In the genomic region with DNA sequence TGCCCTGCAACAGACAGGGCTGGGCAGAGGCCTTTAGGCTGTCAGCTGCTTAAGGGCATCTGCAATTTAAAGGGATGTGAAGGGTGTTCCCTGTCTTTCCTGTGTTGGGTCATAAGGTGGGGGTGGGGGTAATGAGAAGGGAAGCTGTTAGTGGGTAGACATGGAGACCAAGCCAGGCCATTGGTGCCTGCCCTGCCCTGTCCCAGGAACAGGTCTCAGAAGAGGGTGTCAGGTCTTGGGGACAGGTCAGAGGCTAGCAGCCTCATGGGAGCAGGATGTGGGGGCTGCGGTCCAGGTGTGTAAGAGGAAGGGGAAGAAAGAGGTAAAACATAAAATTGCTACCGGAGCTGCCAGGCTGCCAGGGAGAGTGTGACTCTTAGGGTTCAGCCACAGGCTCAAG, we compare ENCODE assay signal across 12 mouse cellular contexts. TPM values are rescaled to one million over a fixed set of nuclear protein-coding genes. Genes with fewer than 3 reads are reported as not detected.
DNase-seq lines count a peak whose midpoint lies in the region; ATAC-seq and TF ChIP-seq lines count a peak whose summit lies in the region.
"Had no signal": no experiment of that assay in that cellular context is flagged by ENCODE, and none has a peak within 500 bp of the region (broad histone marks: within the 10 kb centered on the region; RNA-seq: fewer than 3 reads in every experiment).

No protein-coding gene starts in this region.

- peak overlapping the region; percentile 62 for H3K9ac ChIP-seq in CH12.LX (ENCODE audit: insufficient read depth, low read depth)
- peak overlapping the region; percentile 30; the same call in 1 of the 2 replicates for H3K9ac ChIP-seq in heart, postnatal 0 days (replicated peaks; ENCODE audit: low read depth, low read length)
- H3K9ac ChIP-seq: neural tube, embryonic 12.5 days had no signal

- H3K4me2 ChIP-seq in CH12.LX (ENCODE audit: insufficient read depth, low read depth, poor library complexity, severe bottlenecking) = peak overlapping the region; percentile 80
- peak overlapping the region; percentile 37; the same call in 1 of the 2 replicates for H3K4me2 ChIP-seq in heart, postnatal 0 days (ENCODE audit: low read depth, low read length)
- H3K4me2 ChIP-seq in myocyte (ENCODE audit: low read depth) = peak overlapping the region; percentile 80
- H3K4me2 ChIP-seq: neural tube, embryonic 12.5 days had no signal

- dilution Hi-C loops in CH12.LX (cut with MboI; ENCODE audit: extremely low pct_ligation_motif_present, extremely low pct_unique_long_range_greater_than_20kb, low sequenced_read_pairs) = no loop called here

- no peaks in the 10 kb centered on the region for H3K27me3 ChIP-seq in heart, embryonic 10.5 days (ENCODE audit: insufficient read depth, poor library complexity, severe bottlenecking)
- H3K27me3 ChIP-seq in CH12.LX (replicated peaks) (no peaks in the 10 kb centered on the region), myocyte (ENCODE audit: control insufficient read depth, insufficient read depth, insufficient read length) (no peaks in the 10 kb centered on the region)
- no peaks in the 10 kb centered on the region for H3K27me3 ChIP-seq in heart, postnatal 0 days (ENCODE audit: control insufficient read depth, insufficient read depth, low read length)
- H3K27me3 ChIP-seq: neural tube, embryonic 12.5 days had no signal

- in situ Hi-C loops in CH12.LX (cut with MboI; ENCODE audit: low pct_ligation_motif_present, low pct_unique_long_range_greater_than_20kb, low sequenced_read_pairs) = loop anchor here (25.0 kb wide), 1 partner anchor 551 kb away; a partner anchor contains a TSS

- 86% methylated on average over 2 of the region's 2 CpGs for WGBS in heart, embryonic 10.5 days
- WGBS in heart, postnatal 0 days = 86% methylated on average over 2 of the region's 2 CpGs

- DNase-seq in heart, embryonic 10.5 days (ENCODE audit: low spot score) = no peak
- DNase-seq in heart, adult 18-20 months = no peak
- peak; percentile 10 for DNase-seq in CH12.LX (ENCODE audit: extremely low read depth)
- DNase-seq in heart, postnatal 0 days (ENCODE audit: low spot score) = no peak
- DNase-seq in left cerebral cortex, postnatal 36 days (ENCODE audit: low spot score in 2 of 2) = no peak
- DNase-seq in right cerebral cortex, postnatal 25 days = no peak
- DNase-seq in embryo, embryonic 10 days (ENCODE audit: low spot score) = no peak
- DNase-seq: adrenal gland, adult 2 months; kidney, adult 2 months had no signal

- peaks cover 50% of the 10 kb centered on the region for H3K79me2 ChIP-seq in CH12.LX (replicated peaks; ENCODE audit: control insufficient read depth, extremely low read depth, insufficient read depth, poor library complexity, severe bottlenecking)
- H3K79me2 ChIP-seq in myocyte (ENCODE audit: control insufficient read depth, insufficient read depth) = no peaks in the 10 kb centered on the region

- no peaks in the 10 kb centered on the region for H3K9me3 ChIP-seq in heart, embryonic 10.5 days
- H3K9me3 ChIP-seq in CH12.LX (replicated peaks; ENCODE audit: low read length) = no peaks in the 10 kb centered on the region
- no peaks in the 10 kb centered on the region for H3K9me3 ChIP-seq in heart, postnatal 0 days (replicated peaks; ENCODE audit: control insufficient read depth, low read length)
- H3K9me3 ChIP-seq: neural tube, embryonic 12.5 days had no signal

- no peak for TF ChIP-seq RAD21 in CH12.LX (IDR thresholded peaks at IDR 0.05; ENCODE audit: low read depth, low read length)

- intact Hi-C loops in left cerebral cortex, postnatal 36 days (cut with DNase I) = no loop called here

- TF ChIP-seq CTCF in CH12.LX (conservative IDR thresholded peaks at IDR 0.05 in 1 of 2, IDR thresholded peaks at IDR 0.05 in 1 of 2; ENCODE audit: low read depth in 2 of 2, low read length in 2 of 2) = no peak
- no peak for TF ChIP-seq CTCF in heart, postnatal 0 days (IDR thresholded peaks at IDR 0.05; ENCODE audit: low read depth)

- no peak for ATAC-seq in heart, postnatal 0 days (ENCODE audit: insufficient read depth, low read depth)

- no peak for TF ChIP-seq POLR2A in CH12.LX (IDR thresholded peaks at IDR 0.05; ENCODE audit: low read depth, low read length)
- peak; percentile 25 for TF ChIP-seq POLR2A in myocyte (IDR thresholded peaks at IDR 0.05; ENCODE audit: insufficient read length, low read depth)

- peak overlapping the region; percentile 84 for H3K27ac ChIP-seq in heart, embryonic 10.5 days
- peak overlapping the region; percentile 92 for H3K27ac ChIP-seq in CH12.LX (ENCODE audit: insufficient read depth, low read depth)
- H3K27ac ChIP-seq in heart, postnatal 0 days (ENCODE audit: low read depth) = peak overlapping the region; percentile 97; the same call in 1 of the 2 replicates
- H3K27ac ChIP-seq: neural tube, embryonic 12.5 days had no signal

- H3K4me1 ChIP-seq in heart, embryonic 10.5 days = peaks cover 67% of the 10 kb centered on the region
- peaks cover 54 to 76% of the 10 kb centered on the region in 2 experiments for H3K4me1 ChIP-seq in CH12.LX (ENCODE audit: control insufficient read depth in 1 of 2, insufficient read depth in 2 of 2)
- H3K4me1 ChIP-seq in heart, postnatal 0 days (ENCODE audit: control insufficient read depth, insufficient read depth) = peaks cover 60% of the 10 kb centered on the region

- no peak for TF ChIP-seq EP300 in CH12.LX (IDR thresholded peaks at IDR 0.05; ENCODE audit: low read length)
- no peak for TF ChIP-seq EP300 in heart, postnatal 0 days (IDR thresholded peaks at IDR 0.05; ENCODE audit: low read depth)

- no peak overlapping the region for H3ac ChIP-seq in myocyte (ENCODE audit: control insufficient read depth, insufficient read length)

- no peaks in the 10 kb centered on the region for H3K36me3 ChIP-seq in heart, embryonic 10.5 days
- H3K36me3 ChIP-seq in CH12.LX (replicated peaks in 1 of 2; ENCODE audit: control insufficient read depth in 1 of 2, insufficient read depth in 1 of 2, low read length in 1 of 2) = peaks cover 12 to 36% of the 10 kb centered on the region in 2 experiments
- H3K36me3 ChIP-seq in heart, postnatal 0 days (replicated peaks; ENCODE audit: control insufficient read depth, insufficient read depth, low read length) = no peaks in the 10 kb centered on the region
- no peaks in the 10 kb centered on the region for H3K36me3 ChIP-seq in myocyte (ENCODE audit: control insufficient read depth, insufficient read depth)
- H3K36me3 ChIP-seq: neural tube, embryonic 12.5 days had no signal

- H3K4me3 ChIP-seq in heart, embryonic 10.5 days = no peak overlapping the region
- H3K4me3 ChIP-seq in CH12.LX (replicated peaks in 1 of 3; ENCODE audit: low read depth in 2 of 3, low read length in 2 of 3, poor library complexity in 1 of 3) (peak overlapping the region; percentile 76 to 98 (median 76)), myocyte (no peak overlapping the region)
- peak overlapping the region; percentile 23; the same call in 1 of the 2 replicates for H3K4me3 ChIP-seq in heart, postnatal 0 days (ENCODE audit: low read depth, low read length)
- H3K4me3 ChIP-seq: neural tube, embryonic 12.5 days had no signal

TF ChIP-seq in CH12.LX, 34 proteins besides CTCF, POLR2A, EP300 and RAD21 (continues in another document):
- TF ChIP-seq GABPA (IDR thresholded peaks at IDR 0.05; ENCODE audit: insufficient replicate concordance, low read depth, low read length) = no peak

TF ChIP-seq in myocyte, 11 proteins besides CTCF, POLR2A, EP300 and RAD21 (continues in another document):
- TF ChIP-seq CEBPB (IDR thresholded peaks at IDR 0.05; ENCODE audit: insufficient read depth, poor library complexity, severe bottlenecking) (no peak), E2F4 (IDR thresholded peaks at IDR 0.05; ENCODE audit: insufficient read depth) (no peak)

RNA-seq across cellular contexts. Expression of a gene that starts 0.8 kb away (rescaled TPM):
- polyA plus RNA-seq in heart, embryonic 10.5 days (2016; fragmentation: Nextera tagmentation; extraction: Ambion mirVana) = 32.0 and 36.9 TPM in 2 replicates
- 10 to 100 TPM; 24.7 to 33.1 TPM for total RNA-seq in heart, adult 18-20 months (2021)
- 314 and 364 TPM in 2 replicates for total RNA-seq in CH12.LX (2012; rRNA removed)
- total RNA-seq in CH12.LX (2014; rRNA removed) = 367 and 377 TPM in 2 replicates
- 715 and 732 TPM in 2 replicates for polyA plus RNA-seq in CH12.LX (2012; ENCODE audit: insufficient read length, low read depth)
- 20.8 and 84.4 TPM in 2 replicates for total RNA-seq in heart, postnatal 0 days (2014; rRNA removed; ENCODE audit: low replicate concordance)
- 47.7 and 53.1 TPM in 2 replicates for polyA plus RNA-seq in heart, postnatal 0 days (2015; fragmentation: Nextera tagmentation; extraction: Ambion mirVana)
- 298 TPM for polyA plus RNA-seq in myocyte (2012; fragmentation: generic; extraction: Trizol)
- 1 to 10 TPM; 8.1 to 8.7 TPM for total RNA-seq in left cerebral cortex, postnatal 36 days (2021)

RNA-seq across cellular contexts. Expression of a gene that starts 19.8 kb away (rescaled TPM):
- 51.9 and 56.4 TPM in 2 replicates for polyA plus RNA-seq in heart, embryonic 10.5 days (2016; fragmentation: Nextera tagmentation; extraction: Ambion mirVana)
- total RNA-seq in heart, adult 18-20 months (2021) = 1 to 10 TPM; 1.8 to 2.6 TPM
- total RNA-seq in CH12.LX (2012; rRNA removed) (35.0 and 50.1 TPM in 2 replicates), CH12.LX (2014; rRNA removed) (74.0 and 77.4 TPM in 2 replicates)
- polyA plus RNA-seq in CH12.LX (2012; ENCODE audit: insufficient read length, low read depth) (88.1 and 154 TPM in 2 replicates), myocyte (2012; fragmentation: generic; extraction: Trizol) (3,238 TPM)
- total RNA-seq in heart, postnatal 0 days (2014; rRNA removed; ENCODE audit: low replicate concordance) = not detected in 2 replicates
- polyA plus RNA-seq in heart, postnatal 0 days (2015; fragmentation: Nextera tagmentation; extraction: Ambion mirVana) = 8.9 and 9.9 TPM in 2 replicates
- total RNA-seq in left cerebral cortex, postnatal 36 days (2021) = under 1 TPM in 1 of 2 experiments, not detected in 1; 0.69 TPM
- polyA plus RNA-seq: adrenal gland, adult 2 months; liver, adult 2 months had no signal

RNA-seq across cellular contexts. Expression of a gene that starts 26.8 kb away (rescaled TPM):
- 0.38 and 1.3 TPM in 2 replicates for polyA plus RNA-seq in heart, embryonic 10.5 days (2016; fragmentation: Nextera tagmentation; extraction: Ambion mirVana)
- not detected for total RNA-seq in heart, adult 18-20 months (2021)
- total RNA-seq in CH12.LX (2012; rRNA removed) = not detected in 2 replicates
- total RNA-seq in CH12.LX (2014; rRNA removed) = not detected in 2 replicates
- polyA plus RNA-seq in CH12.LX (2012; ENCODE audit: insufficient read length, low read depth) = not detected in 2 replicates
- 18.0 TPM in 1 of 2 replicates, not detected in the other for total RNA-seq in heart, postnatal 0 days (2014; rRNA removed; ENCODE audit: low replicate concordance)
- polyA plus RNA-seq in heart, postnatal 0 days (2015; fragmentation: Nextera tagmentation; extraction: Ambion mirVana) = 0.10 TPM in 1 of 2 replicates, not detected in the other
- polyA plus RNA-seq in myocyte (2012; fragmentation: generic; extraction: Trizol) = 14.5 TPM
- not detected for total RNA-seq in left cerebral cortex, postnatal 36 days (2021)
- total RNA-seq: adrenal gland, adult 2 months; liver, adult 2 months had no signal
- polyA plus RNA-seq: liver, adult 2 months had no signal

RNA-seq across cellular contexts. Expression of a gene that starts 37.2 kb away (rescaled TPM):
- polyA plus RNA-seq in heart, embryonic 10.5 days (2016; fragmentation: Nextera tagmentation; extraction: Ambion mirVana) = 9.5 and 10.4 TPM in 2 replicates
- total RNA-seq in heart, adult 18-20 months (2021) = under 1 TPM in 1 of 2 experiments, not detected in 1; 0.67 TPM
- 1.5 and 3.1 TPM in 2 replicates for total RNA-seq in CH12.LX (2012; rRNA removed)
- 3.3 and 4.1 TPM in 2 replicates for total RNA-seq in CH12.LX (2014; rRNA removed)
- 13.3 and 16.9 TPM in 2 replicates for polyA plus RNA-seq in CH12.LX (2012; ENCODE audit: insufficient read length, low read depth)
- total RNA-seq in heart, postnatal 0 days (2014; rRNA removed; ENCODE audit: low replicate concordance) = 0.73 and 11.0 TPM in 2 replicates
- 2.5 and 3.2 TPM in 2 replicates for polyA plus RNA-seq in heart, postnatal 0 days (2015; fragmentation: Nextera tagmentation; extraction: Ambion mirVana)
- 2,107 TPM for polyA plus RNA-seq in myocyte (2012; fragmentation: generic; extraction: Trizol)
- total RNA-seq in left cerebral cortex, postnatal 36 days (2021) = not detected
- total RNA-seq: adrenal gland, adult 2 months had no signal
- polyA plus RNA-seq: adrenal gland, adult 2 months; liver, adult 2 months had no signal

Comparison
In these comparisons a context has a peak if more than half of its experiments do, and no peak if none do; other contexts are left out.
1. H3K4me3 ChIP-seq: peak in CH12.LX (3 of 3) and heart, postnatal 0 days (single experiment); none in heart, embryonic 10.5 days (single experiment) and myocyte (single experiment).
2. RNA of a gene that starts 19.8 kb away (total RNA-seq): 35.0 to 77.4 TPM in CH12.LX; 1.8 to 2.6 TPM in heart, adult 18-20 months, 0.69 TPM in left cerebral cortex, postnatal 36 days and not detected in heart, postnatal 0 days; every median in the first group is over 4 times any median in the second.
3. Peak in every context shown above with its lines, with median percentiles within 50 percentile points of each other: H3K27ac ChIP-seq and H3K4me2 ChIP-seq.